Mouse (Mus musculus): ENCODE measurements around the gene Gsg1l.

The Gsg1l gene

DNA sequence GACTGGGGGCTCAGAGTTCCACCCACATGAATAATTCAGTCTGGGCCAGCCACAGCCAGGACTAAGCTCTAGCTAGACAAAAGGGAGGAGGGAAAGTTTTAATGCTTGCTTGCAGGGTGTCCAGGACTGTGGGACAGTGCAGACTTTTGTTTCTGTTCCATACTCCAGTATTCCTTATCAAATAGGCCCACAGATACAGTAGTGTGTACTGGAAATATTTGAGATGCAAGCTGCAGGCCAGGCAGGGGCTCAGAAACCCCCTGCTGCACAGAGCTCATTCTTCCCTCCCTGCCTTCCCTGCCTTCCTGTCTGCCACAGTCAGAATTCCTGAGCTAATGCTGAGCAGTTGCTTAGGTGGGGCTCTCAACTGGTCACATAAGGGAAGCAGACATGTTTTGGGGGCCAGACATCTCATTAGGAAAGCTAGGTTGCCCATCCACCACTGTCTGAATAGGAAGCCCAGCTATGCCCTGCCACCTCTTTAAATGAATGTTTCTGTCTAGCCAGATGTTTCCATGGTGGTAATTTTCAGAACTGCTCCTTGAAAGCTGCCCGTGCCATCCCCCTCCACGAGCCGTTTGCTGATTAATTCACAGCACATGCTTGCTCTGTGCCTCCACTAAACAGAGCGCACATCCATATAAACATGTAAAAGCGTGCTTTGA, 244.0 kb downstream of the Gsg1l start:
- DNase-seq: no peak

GRCm38 (mm10) chr7:125833471-125833870, 248.7 kb downstream of the Gsg1l start:
- DNase-seq: no peak

GRCm38 (mm10) chr7:125832767-125833166, 249.4 kb downstream of the Gsg1l start:
- DNase-seq: no peak

GRCm38 (mm10) chr7:125829121-125829666, 253.0 kb downstream of the Gsg1l start:
- DNase-seq: no peak

- DNase-seq: no peak
Observed at GRCm38 (mm10) chr7:125828561-125828960, 253.7 kb downstream of the Gsg1l start.
